ENCODE assay signal across 24 mouse cellular contexts in the genomic region with DNA sequence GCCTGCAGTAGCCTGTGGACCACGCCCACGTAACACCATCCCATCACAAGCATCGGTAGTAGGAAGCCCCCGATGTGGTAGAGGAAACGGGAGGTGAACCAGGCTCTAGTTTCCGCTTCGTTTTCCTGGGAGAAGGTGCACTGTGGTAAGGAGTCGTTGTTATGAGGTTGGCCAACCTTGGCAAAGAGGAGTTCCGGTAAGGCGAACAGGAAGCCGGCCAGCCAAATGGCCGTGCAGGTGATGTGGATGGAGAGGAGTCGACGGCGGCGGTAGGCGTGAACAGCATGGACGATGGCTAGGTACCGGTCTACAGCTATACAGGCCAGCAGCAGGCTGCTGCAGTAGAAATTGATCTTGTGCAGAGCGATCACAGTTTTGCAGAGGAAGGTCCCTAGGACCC. TPM values are rescaled to one million over a fixed set of nuclear protein-coding genes. Genes with fewer than 3 reads are reported as not detected.
DNase-seq lines count a peak whose midpoint lies in the region; TF ChIP-seq lines count a peak whose summit lies in the region.
"Had no signal": no experiment of that assay in that cellular context is flagged by ENCODE, and none has a peak within 500 bp of the region (broad histone marks: within the 10 kb centered on the region; RNA-seq: fewer than 3 reads in every experiment).

No protein-coding gene starts in this region.

- TF ChIP-seq POLR2A in spleen, adult 2 months (IDR thresholded peaks at IDR 0.05; ENCODE audit: low read depth, low read length), result no peak
- TF ChIP-seq POLR2A in bone marrow, adult 2 months (IDR thresholded peaks at IDR 0.05; ENCODE audit: borderline replicate concordance, control insufficient read depth, low read depth, low read length), result no peak

- H3K27me3 ChIP-seq in spleen, adult 2 months (ENCODE audit: control insufficient read depth, insufficient read depth, low read length), result no peaks in the 10 kb centered on the region
- H3K27me3 ChIP-seq in E14TG2a.4 (ENCODE audit: insufficient read depth, low read length), result peaks cover 11% of the 10 kb centered on the region
- H3K27me3 ChIP-seq: embryonic facial prominence, embryonic 13.5 days; Patski had no signal

- no peak overlapping the region for H3K4me3 ChIP-seq in spleen, adult 2 months (ENCODE audit: extremely low read depth, insufficient read depth, insufficient read length)
- peak overlapping the region; percentile 24; the same call in 1 of the 2 replicates for H3K4me3 ChIP-seq in E14TG2a.4 (replicated peaks; ENCODE audit: low read length)
- no peak overlapping the region for H3K4me3 ChIP-seq in bone marrow, adult 2 months (replicated peaks; ENCODE audit: control insufficient read depth, low read depth, low read length)
- H3K4me3 ChIP-seq: embryonic facial prominence, embryonic 13.5 days; forebrain, embryonic 12.5 days; hindbrain, embryonic 10.5 days had no signal

- peaks cover 72% of the 10 kb centered on the region for H3K4me1 ChIP-seq in spleen, adult 2 months (ENCODE audit: control insufficient read depth, insufficient read depth, insufficient read length)
- H3K4me1 ChIP-seq in E14TG2a.4 (replicated peaks; ENCODE audit: low read depth, low read length), result peaks cover 44% of the 10 kb centered on the region
- peaks cover 17% of the 10 kb centered on the region for H3K4me1 ChIP-seq in bone marrow, adult 2 months (ENCODE audit: control insufficient read depth, insufficient read depth, low read length)

- peaks cover 18% of the 10 kb centered on the region for H3K36me3 ChIP-seq in spleen, adult 2 months (ENCODE audit: control insufficient read depth, insufficient read depth, low read length)
- no peaks in the 10 kb centered on the region for H3K36me3 ChIP-seq in E14TG2a.4 (ENCODE audit: insufficient read depth, low read length)

- no peak for TF ChIP-seq CTCF in spleen, adult 2 months (IDR thresholded peaks at IDR 0.05; ENCODE audit: extremely low read depth, insufficient read depth, insufficient read length, insufficient replicate concordance)
- no peak for TF ChIP-seq CTCF in E14TG2a.4 (conservative IDR thresholded peaks at IDR 0.05; ENCODE audit: low read length)
- TF ChIP-seq CTCF in bone marrow, adult 2 months (IDR thresholded peaks at IDR 0.05; ENCODE audit: control insufficient read depth, insufficient read depth, low read length), result no peak

- H3K9me3 ChIP-seq in E14TG2a.4 (ENCODE audit: low read length), result peaks cover 8% of the 10 kb centered on the region
- H3K9me3 ChIP-seq: embryonic facial prominence, embryonic 13.5 days; forebrain, embryonic 12.5 days; hindbrain, embryonic 10.5 days had no signal

- peak overlapping the region; percentile 70 for H3K27ac ChIP-seq in spleen, adult 2 months (ENCODE audit: insufficient read depth, low read length)
- H3K27ac ChIP-seq in bone marrow, adult 2 months (ENCODE audit: control insufficient read depth, insufficient read depth, low read depth, low read length, poor library complexity), result peak overlapping the region; percentile 16; the same call in 1 of the 2 replicates
- H3K27ac ChIP-seq: forebrain, embryonic 12.5 days; hindbrain, embryonic 10.5 days; hindbrain, embryonic 14.5 days had no signal

- peak; percentile 91 for DNase-seq in heart, adult 11 months
- no peak for DNase-seq in heart, postnatal 4 days
- no peak for DNase-seq in spleen, adult 2 months (ENCODE audit: low read depth in 1 of 2, low spot score in 2 of 2)
- DNase-seq in spleen, postnatal 36 days (ENCODE audit: low spot score in 2 of 2), result no peak
- DNase-seq in embryo, embryonic 11 days, result no peak
- DNase-seq: cerebellum, adult 8-10 months; cerebellum, postnatal 14 days; forebrain, postnatal 0 days had no signal

- WGBS in spleen, adult 2 months, result 83% methylated on average over 20 of the region's 20 CpGs
- 87% methylated on average over 20 of the region's 20 CpGs for WGBS in bone marrow, adult 2 months

RNA-seq across cellular contexts. Expression of a gene that starts 31.0 kb away (rescaled TPM):
- total RNA-seq in heart, postnatal 4 days (2021), result 10 to 100 TPM; 56.8 to 64.0 TPM
- polyA plus RNA-seq in spleen, adult 2 months (2012; rRNA removed), result 42.2 and 50.3 TPM in 2 replicates
- polyA plus RNA-seq in bone marrow, adult 2 months (2011; ENCODE audit: insufficient read depth, insufficient read length, low replicate concordance, missing spikeins), result 9.0 and 15.6 TPM in 2 replicates

RNA-seq across cellular contexts. Expression of a gene that starts 48.1 kb away (rescaled TPM):
- under 1 TPM; 0.14 to 0.29 TPM for total RNA-seq in heart, postnatal 4 days (2021)
- polyA plus RNA-seq in spleen, adult 2 months (2012; rRNA removed), result 133 and 154 TPM in 2 replicates
- polyA plus RNA-seq in bone marrow, adult 2 months (2011; ENCODE audit: insufficient read depth, insufficient read length, low replicate concordance, missing spikeins), result 0.61 and 13.4 TPM in 2 replicates
- total RNA-seq: forebrain, postnatal 0 days; gastrocnemius, adult 8-10 months; granulocyte monocyte progenitor cell, adult 5-6 weeks had no signal
- polyA plus RNA-seq: forebrain, postnatal 0 days; heart, embryonic 14.5 days; hindbrain, embryonic 10.5 days; hindbrain, embryonic 14.5 days; Patski had no signal

RNA-seq across cellular contexts. Expression of a gene that starts 58.8 kb away (rescaled TPM):
- not detected for total RNA-seq in heart, postnatal 4 days (2021)
- polyA plus RNA-seq in spleen, adult 2 months (2012; rRNA removed), result not detected in 2 replicates
- not detected in 2 replicates for polyA plus RNA-seq in bone marrow, adult 2 months (2011; ENCODE audit: insufficient read depth, insufficient read length, low replicate concordance, missing spikeins)
- total RNA-seq: adrenal gland, adult 18-20 months; adrenal gland, postnatal 14 days; forebrain, postnatal 0 days; granulocyte monocyte progenitor cell, adult 5-6 weeks; heart, postnatal 14 days had no signal
- polyA plus RNA-seq: activated CD4-positive, CD25-positive, alpha-beta regulatory T cell, adult 4 months; CD4-positive, CD25-positive, alpha-beta regulatory T cell, adult 4 months; cortical plate, adult 2 months; forebrain, postnatal 0 days; heart, embryonic 14.5 days; hindbrain, embryonic 14.5 days; Patski had no signal
